ENCODE assay signal across 18 mouse cellular contexts in the genomic region with DNA sequence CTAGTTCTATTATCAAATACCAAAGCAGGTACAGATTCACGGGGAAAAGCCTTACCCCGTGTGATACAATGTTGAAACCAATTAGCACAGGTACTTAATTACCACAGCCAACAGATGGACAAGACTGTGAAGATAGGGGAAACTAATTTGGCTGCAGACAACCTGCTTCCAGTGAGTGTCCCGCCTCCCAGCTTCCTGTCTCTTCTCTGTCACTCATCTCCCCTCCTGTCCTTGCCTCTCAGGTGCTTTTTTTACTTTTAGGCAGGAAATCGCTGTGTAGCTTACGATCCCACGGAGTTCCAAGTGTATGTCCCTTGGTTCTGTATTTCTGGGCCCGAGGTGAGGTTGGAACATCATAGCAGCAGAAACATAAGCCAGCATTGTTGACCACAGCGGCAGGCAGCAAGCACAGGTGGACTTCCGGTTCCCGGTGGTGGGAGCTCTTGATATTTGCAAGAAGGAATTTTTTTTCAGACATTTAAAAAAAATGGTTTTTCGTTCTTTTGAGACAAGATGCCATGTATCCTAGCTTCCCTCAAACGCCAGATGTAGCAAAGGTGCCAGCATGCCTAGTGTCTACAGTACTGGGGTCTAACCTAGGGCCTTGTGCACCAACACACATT. TPM values are rescaled to one million over a fixed set of nuclear protein-coding genes. Genes with fewer than 3 reads are reported as not detected.
DNase-seq lines count a peak whose midpoint lies in the region; ATAC-seq and TF ChIP-seq lines count a peak whose summit lies in the region.
"Had no signal": no experiment of that assay in that cellular context is flagged by ENCODE, and none has a peak within 500 bp of the region (broad histone marks: within the 10 kb centered on the region; RNA-seq: fewer than 3 reads in every experiment).

No protein-coding gene starts in this region.

- ATAC-seq in liver, embryonic 13.5 days (ENCODE audit: low read depth): peak; percentile 8
- ATAC-seq in forebrain, postnatal 0 days: no peak
- ATAC-seq: midbrain, embryonic 16.5 days; Patski had no signal

- peak overlapping the region; percentile 59 for H3K4me2 ChIP-seq in liver, embryonic 13.5 days
- H3K4me2 ChIP-seq in forebrain, postnatal 0 days (ENCODE audit: low read depth): no peak overlapping the region
- H3K4me2 ChIP-seq: heart, embryonic 13.5 days; hindbrain, embryonic 14.5 days; lung, embryonic 14.5 days; stomach, embryonic 15.5 days had no signal

- no peak for TF ChIP-seq CTCF in spleen, adult 2 months (IDR thresholded peaks at IDR 0.05; ENCODE audit: extremely low read depth, insufficient read depth, insufficient read length, insufficient replicate concordance)
- no peak for TF ChIP-seq CTCF in bone marrow, adult 2 months (IDR thresholded peaks at IDR 0.05; ENCODE audit: control insufficient read depth, insufficient read depth, low read length)
- no peak for TF ChIP-seq CTCF in forebrain, postnatal 0 days (IDR thresholded peaks at IDR 0.05; ENCODE audit: low read depth)

- H3K9me3 ChIP-seq in liver, embryonic 13.5 days (replicated peaks): no peaks in the 10 kb centered on the region
- H3K9me3 ChIP-seq in midbrain, embryonic 10.5 days (replicated peaks): no peaks in the 10 kb centered on the region
- no peaks in the 10 kb centered on the region for H3K9me3 ChIP-seq in forebrain, postnatal 0 days (ENCODE audit: low read length)
- H3K9me3 ChIP-seq: heart, embryonic 13.5 days; stomach, embryonic 15.5 days had no signal

- peak overlapping the region; percentile 59 for H3K9ac ChIP-seq in liver, embryonic 13.5 days
- no peak overlapping the region for H3K9ac ChIP-seq in forebrain, postnatal 0 days
- H3K9ac ChIP-seq: heart, embryonic 13.5 days; hindbrain, embryonic 14.5 days; lung, embryonic 14.5 days; stomach, embryonic 15.5 days had no signal

- no peak for DNase-seq in spleen, adult 2 months (ENCODE audit: low read depth in 1 of 2, low spot score in 2 of 2)
- no peak for DNase-seq in spleen, postnatal 4 days (ENCODE audit: low spot score in 2 of 2)
- no peak for DNase-seq in liver, embryonic 13.5 days
- no peak for DNase-seq in T-cell, adult 2 months (ENCODE audit: low spot score)
- DNase-seq in midbrain, embryonic 10.5 days (ENCODE audit: low spot score): no peak
- DNase-seq in ovary, postnatal 10 days (ENCODE audit: low spot score): no peak
- DNase-seq in forebrain, postnatal 0 days: no peak

- peak overlapping the region; percentile 67 for H3K27ac ChIP-seq in spleen, adult 2 months (ENCODE audit: insufficient read depth, low read length)
- peak overlapping the region; percentile 20; the same call in 1 of the 2 replicates for H3K27ac ChIP-seq in bone marrow, adult 2 months (ENCODE audit: control insufficient read depth, insufficient read depth, low read depth, low read length, poor library complexity)
- peak overlapping the region; percentile 91 for H3K27ac ChIP-seq in liver, embryonic 13.5 days
- no peak overlapping the region for H3K27ac ChIP-seq in midbrain, embryonic 10.5 days (replicated peaks)
- no peak overlapping the region for H3K27ac ChIP-seq in forebrain, postnatal 0 days (ENCODE audit: low read depth, low read length)
- H3K27ac ChIP-seq: heart, embryonic 13.5 days; hindbrain, embryonic 14.5 days; stomach, embryonic 15.5 days had no signal

- H3K36me3 ChIP-seq in spleen, adult 2 months (ENCODE audit: control insufficient read depth, insufficient read depth, low read length): peaks cover 30% of the 10 kb centered on the region
- H3K36me3 ChIP-seq in liver, embryonic 13.5 days: peaks cover 62% of the 10 kb centered on the region
- 0 out of 2 replicates have a peak, but pooled peaks cover 5% of the 10 kb centered on the region for H3K36me3 ChIP-seq in midbrain, embryonic 10.5 days
- H3K36me3 ChIP-seq in forebrain, postnatal 0 days (ENCODE audit: insufficient read depth): peaks cover 36% of the 10 kb centered on the region

- H3K4me1 ChIP-seq in spleen, adult 2 months (ENCODE audit: control insufficient read depth, insufficient read depth, insufficient read length): peaks cover 13% of the 10 kb centered on the region; the same call in 1 of the 2 replicates
- H3K4me1 ChIP-seq in bone marrow, adult 2 months (ENCODE audit: control insufficient read depth, insufficient read depth, low read length): peaks cover 11% of the 10 kb centered on the region
- H3K4me1 ChIP-seq in liver, embryonic 13.5 days (replicated peaks): peaks cover 66% of the 10 kb centered on the region
- peaks cover 10% of the 10 kb centered on the region for H3K4me1 ChIP-seq in midbrain, embryonic 10.5 days
- no peaks in the 10 kb centered on the region for H3K4me1 ChIP-seq in forebrain, postnatal 0 days (ENCODE audit: insufficient read depth)
- H3K4me1 ChIP-seq: stomach, embryonic 15.5 days had no signal

- H3K4me3 ChIP-seq in spleen, adult 2 months (ENCODE audit: extremely low read depth, insufficient read depth, insufficient read length): no peak overlapping the region
- no peak overlapping the region for H3K4me3 ChIP-seq in bone marrow, adult 2 months (replicated peaks; ENCODE audit: control insufficient read depth, low read depth, low read length)
- H3K4me3 ChIP-seq in liver, embryonic 13.5 days (replicated peaks): peak overlapping the region; percentile 13; the same call in 1 of the 2 replicates
- no peak overlapping the region for H3K4me3 ChIP-seq in midbrain, embryonic 10.5 days
- H3K4me3 ChIP-seq in forebrain, postnatal 0 days (ENCODE audit: low read depth, low read length): no peak overlapping the region
- H3K4me3 ChIP-seq: heart, embryonic 13.5 days; stomach, embryonic 15.5 days had no signal

- no peaks in the 10 kb centered on the region for H3K27me3 ChIP-seq in spleen, adult 2 months (ENCODE audit: control insufficient read depth, insufficient read depth, low read length)
- H3K27me3 ChIP-seq in liver, embryonic 13.5 days: no peaks in the 10 kb centered on the region
- no peaks in the 10 kb centered on the region for H3K27me3 ChIP-seq in midbrain, embryonic 10.5 days (ENCODE audit: low read depth, poor library complexity, severe bottlenecking)
- no peaks in the 10 kb centered on the region for H3K27me3 ChIP-seq in forebrain, postnatal 0 days (ENCODE audit: insufficient read depth, low read length)
- H3K27me3 ChIP-seq: heart, embryonic 13.5 days; Patski; stomach, embryonic 15.5 days had no signal

- TF ChIP-seq POLR2A in spleen, adult 2 months (IDR thresholded peaks at IDR 0.05; ENCODE audit: low read depth, low read length): no peak
- TF ChIP-seq POLR2A in bone marrow, adult 2 months (IDR thresholded peaks at IDR 0.05; ENCODE audit: borderline replicate concordance, control insufficient read depth, low read depth, low read length): no peak

- WGBS in spleen, adult 2 months: 81% methylated on average over 12 of the region's 12 CpGs
- WGBS in bone marrow, adult 2 months: 72% methylated on average over 12 of the region's 12 CpGs
- 63% methylated on average over 12 of the region's 12 CpGs for WGBS in liver, embryonic 13.5 days (ENCODE audit: insufficient replicate concordance)
- WGBS in midbrain, embryonic 10.5 days: 89% methylated on average over 12 of the region's 12 CpGs
- 87% methylated on average over 12 of the region's 12 CpGs for WGBS in forebrain, postnatal 0 days

RNA-seq across cellular contexts. Expression of a gene that starts 39.2 kb away (rescaled TPM):
- 98.5 and 112 TPM in 2 replicates for polyA plus RNA-seq in spleen, adult 2 months (2012; rRNA removed)
- 41.3 and 96.3 TPM in 2 replicates for polyA plus RNA-seq in bone marrow, adult 2 months (2011; ENCODE audit: insufficient read depth, insufficient read length, low replicate concordance, missing spikeins)
- polyA plus RNA-seq in liver, embryonic 13.5 days (2015; fragmentation: Nextera tagmentation; extraction: Ambion mirVana): 16.2 and 17.1 TPM in 2 replicates
- 0.11 and 0.27 TPM in 2 replicates for polyA plus RNA-seq in midbrain, embryonic 10.5 days (2016; fragmentation: Nextera tagmentation; extraction: Ambion mirVana)
- not detected in 2 replicates for total RNA-seq in forebrain, postnatal 0 days (2014; rRNA removed)
- not detected in 2 replicates for polyA plus RNA-seq in forebrain, postnatal 0 days (2015; fragmentation: Nextera tagmentation; extraction: Ambion mirVana)
- total RNA-seq: heart, postnatal 10 days; layer of hippocampus, postnatal 36 days had no signal
- polyA plus RNA-seq: forebrain, embryonic 11.5 days; hindbrain, embryonic 14.5 days; neural tube, embryonic 11.5 days; Patski had no signal

Comparison
In these comparisons a context has a peak if more than half of its experiments do, and no peak if none do; other contexts are left out.
1. H3K27ac ChIP-seq: peak in spleen, adult 2 months (single experiment), bone marrow, adult 2 months (single experiment) and liver, embryonic 13.5 days (single experiment); none in midbrain, embryonic 10.5 days (single experiment) and forebrain, postnatal 0 days (single experiment).
2. RNA of a gene that starts 39.2 kb away (polyA plus RNA-seq): 98.5 to 112 TPM in spleen, adult 2 months, 41.3 to 96.3 TPM in bone marrow, adult 2 months and 16.2 to 17.1 TPM in liver, embryonic 13.5 days; 0.11 to 0.27 TPM in midbrain, embryonic 10.5 days and not detected in forebrain, postnatal 0 days; every median in the first group is over 10 times any median in the second.